Mouse (Mus musculus) ovary, adult 18-20 months (tissue): Measurements from ENCODE around the gene Prss33.
A peak's percentile ranks its signal among the peaks of the same experiment; 100 is the strongest.

ENCODE experiments used
- DNase-seq: peaks from one replicate; pipeline ENCODE4 v3.0.0; 2022; ENCODE audit warnings: low spot score, mixed read lengths

Gene Prss33

GRCm38 (mm10) chr17:23785561-23786471 lies 50.0 kb downstream of the Prss33 start, which contains the start of gene Flywch2:
Gene Flywch2 (minus strand): TSS chr17:23786081.
- peak; percentile 62 for DNase-seq

GRCm38 (mm10) chr17:23783352-23783751 lies 52.5 kb downstream of the Prss33 start:
- DNase-seq, result no peak
